Mouse (Mus musculus): ENCODE results near the gene Epp13. TPM values are rescaled to one million over a fixed set of nuclear protein-coding genes. Genes with fewer than 3 reads are reported as not detected.

Gene Epp13
- not detected for total RNA-seq (2023)

DNA sequence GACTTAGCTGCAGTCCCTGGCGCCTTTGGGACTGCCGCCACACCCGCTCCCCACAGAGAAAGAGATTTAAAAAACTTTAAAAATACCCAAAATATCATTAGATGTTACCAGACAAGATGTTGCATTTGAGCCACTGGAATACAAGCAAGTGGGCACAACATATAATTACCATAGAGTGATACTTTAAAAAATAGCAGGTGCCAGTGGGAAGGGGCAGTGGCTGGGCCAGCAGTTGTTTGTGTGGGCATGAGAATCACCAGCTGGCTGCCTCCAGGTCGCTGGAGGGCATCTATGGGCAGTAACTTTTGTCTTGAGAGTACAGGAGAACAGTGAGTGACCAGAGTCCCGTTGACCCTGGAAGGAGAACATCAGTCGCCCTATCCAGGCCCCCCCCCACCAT lies at the start of gene Epp13:
TSS of gene Epp13 (plus strand) at position 301 of the 400 bp plus-strand sequence.

DNA sequence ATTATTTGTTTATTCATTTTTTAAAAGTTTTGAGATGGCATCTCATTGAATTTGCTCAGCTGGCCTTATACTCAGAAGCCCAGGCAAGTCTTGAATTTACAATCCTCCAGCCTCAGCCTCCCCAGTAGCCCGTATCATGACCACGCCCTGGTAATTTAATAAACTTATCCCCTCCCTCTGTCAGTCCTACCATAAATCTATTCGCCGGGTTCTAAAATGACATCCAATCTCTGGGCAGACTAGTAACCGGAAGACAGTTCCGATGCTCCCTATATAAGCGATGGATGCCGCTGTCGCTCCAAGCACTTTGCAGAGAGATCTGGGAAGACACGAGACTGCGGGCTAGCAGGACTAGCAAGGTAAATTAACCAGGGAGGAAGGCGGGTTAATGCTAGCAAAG lies 30.5 kb upstream of the Epp13 start, which contains the start of gene Zscan5b:
TSS of gene Zscan5b (plus strand) at position 301 of the 400 bp plus-strand sequence.

DNA sequence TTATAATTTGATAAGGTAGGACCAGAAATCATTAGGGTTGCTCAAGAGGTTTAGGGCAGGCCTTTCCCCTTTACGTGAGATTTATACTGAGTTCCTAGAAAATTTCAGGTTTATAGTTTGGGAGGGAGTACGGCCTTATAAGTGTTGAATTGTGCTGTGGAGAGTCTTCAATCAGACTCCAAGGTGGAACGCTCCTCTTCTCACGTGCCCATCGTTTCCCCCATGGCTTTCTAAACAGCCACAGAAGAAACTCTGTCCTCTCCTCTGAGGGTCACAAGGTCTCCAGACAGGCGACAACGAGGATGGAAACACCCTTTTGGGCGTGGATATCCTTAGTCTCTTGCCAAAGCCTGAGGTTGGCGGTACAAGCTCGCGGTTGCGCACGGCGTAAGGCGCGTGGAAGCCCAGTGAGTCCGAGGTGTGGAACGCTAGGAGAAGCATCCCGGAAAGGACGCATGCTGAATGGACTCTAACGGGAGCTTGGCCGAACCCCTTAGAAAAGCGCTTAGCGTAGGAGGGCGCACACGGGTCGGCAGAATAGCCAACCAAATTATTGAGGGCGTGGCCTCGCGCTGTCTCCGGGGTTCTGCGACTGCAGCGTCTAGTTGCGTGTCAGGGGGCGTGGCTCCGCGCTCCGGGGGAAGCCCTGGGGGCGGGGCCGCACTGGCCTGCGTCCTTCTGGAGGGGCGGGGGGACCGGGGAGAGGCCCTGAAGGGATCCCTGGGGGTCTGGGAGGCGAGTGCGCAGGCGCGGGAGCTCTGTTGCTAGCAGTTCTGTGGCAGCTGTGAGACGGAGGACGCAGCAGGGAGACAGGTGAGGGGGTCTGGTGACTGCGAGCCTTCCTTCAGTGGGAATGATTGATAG lies 33.6 kb downstream of the Epp13 start, which contains the start of gene Zfp667:
TSS of gene Zfp667 (plus strand) at position 738 of the 864 bp plus-strand sequence.

DNA sequence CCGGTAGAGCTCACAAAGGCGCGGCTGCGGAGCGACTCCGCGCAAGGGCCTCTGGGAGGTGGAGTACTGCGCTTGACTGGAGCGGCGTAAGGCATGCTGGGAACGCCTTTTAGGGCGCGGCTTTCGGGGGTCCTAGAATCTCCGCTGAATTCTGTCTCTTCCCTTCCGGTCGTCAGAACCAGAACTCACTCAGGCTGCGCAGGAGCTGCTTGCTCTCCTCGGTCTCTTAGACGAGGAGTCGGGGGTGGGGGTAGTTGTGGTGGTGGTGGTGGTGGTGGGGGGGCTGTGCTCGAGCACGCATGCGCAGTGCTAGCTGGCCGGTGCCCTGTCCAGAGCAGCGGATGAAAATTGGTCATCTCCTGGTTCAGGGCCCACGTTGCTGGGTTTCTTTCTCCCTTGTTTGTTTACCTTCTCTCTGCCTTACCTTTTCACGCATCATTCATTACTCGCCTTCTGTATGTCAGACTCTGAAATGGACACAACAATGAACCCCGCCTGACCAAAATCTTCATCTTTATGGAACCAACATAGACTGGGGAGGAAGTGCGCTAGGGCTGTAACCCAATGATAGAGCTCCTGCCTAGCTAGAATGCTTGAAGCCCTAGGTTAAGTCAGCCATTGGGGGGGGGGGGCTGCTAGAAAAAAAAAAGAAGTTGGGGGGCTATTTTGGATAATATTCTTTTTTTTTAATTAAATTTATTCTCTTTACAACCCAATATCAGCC lies 78.9 kb downstream of the Epp13 start, which contains the start of gene Zfp583:
TSS of gene Zfp583 (minus strand) at position 53 of the 724 bp plus-strand sequence.

Other genes with a start within 250 kb of the Epp13 start
- not detected for gene Vmn1r65, start 241.7 kb upstream of the Epp13 start, total RNA-seq (2023)
- not detected for gene Nlrp4c, start 207.5 kb upstream of the Epp13 start, total RNA-seq (2023)
- 34.6 TPM for gene Zfp787, start 96.7 kb upstream of the Epp13 start, total RNA-seq (2023)
- 34.4 TPM for gene Zfp444, start 80.5 kb upstream of the Epp13 start, total RNA-seq (2023)
- not detected for gene Galp, start 55.6 kb upstream of the Epp13 start, total RNA-seq (2023)
- gene Zscan5b, start 30.4 kb upstream of the Epp13 start, total RNA-seq (2023): not detected
- 4.8 TPM for gene Zfp667, start 33.9 kb downstream of the Epp13 start, total RNA-seq (2023)
- gene Zfp583, start 78.6 kb downstream of the Epp13 start, total RNA-seq (2023): 0.70 TPM
- gene Gm3854, start 91.0 kb downstream of the Epp13 start, total RNA-seq (2023): 0.55 TPM
- 2.1 TPM for gene Zfp78, start 110.6 kb downstream of the Epp13 start, total RNA-seq (2023)
- 5.7 TPM for gene Zfp28, start 130.6 kb downstream of the Epp13 start, total RNA-seq (2023)
- gene Smim17, start 146.0 kb downstream of the Epp13 start, total RNA-seq (2023): not detected
- not detected for gene Gm20715, start 157.6 kb downstream of the Epp13 start, total RNA-seq (2023)
- not detected for gene Olfr1344, start 186.0 kb downstream of the Epp13 start, total RNA-seq (2023)
- not detected for gene Olfr1336, start 203.5 kb downstream of the Epp13 start, total RNA-seq (2023)
- gene Olfr1346, start 214.4 kb downstream of the Epp13 start, total RNA-seq (2023): not detected
- gene Olfr5, start 234.2 kb downstream of the Epp13 start, total RNA-seq (2023): not detected
- not detected for gene Olfr1347, start 247.0 kb downstream of the Epp13 start, total RNA-seq (2023)